Mouse (Mus musculus) liver, embryonic 14.5 days (tissue): ENCODE measurements around the gene Mtmr14. TPM values are rescaled to one million over a fixed set of nuclear protein-coding genes. Genes with fewer than 3 reads are reported as not detected.

Experiments
- ATAC-seq: fragments of 200-750 bp; cut with Nextera tagmentation; 2 replicates; pipeline ENCODE4 v1.8.0; 2017; ENCODE audit warnings: moderate number of reproducible peaks, mild to moderate bottlenecking, moderate library complexity; ENCODE audit not compliant: insufficient read depth
- DNase-seq, 3 experiments: peaks; one replicate each; pipeline ENCODE4 v3.0.0-alpha.2; 2012 to 2013; ENCODE audit warnings: low read depth in 3 of 3, low spot score in 3 of 3
- H3K27ac ChIP-seq: fragments of 300-500 bp; sonication (generic); 2 replicates; pipeline ENCODE4 v1.5.1; 2014; ENCODE audit warnings: moderate library complexity, mild to moderate bottlenecking, control low read depth, inconsistent platforms
- H3K27me3 ChIP-seq: fragments of 300-500 bp; sonication (generic); 2 replicates; pipeline ENCODE4 v1.6.1; 2014; ENCODE audit warnings: mild to moderate bottlenecking, low read length, moderate library complexity; ENCODE audit not compliant: control insufficient read depth, insufficient read depth
- H3K36me3 ChIP-seq: fragments of 300-500 bp; sonication (generic); replicated peaks from 2 replicates; pipeline ENCODE4 v1.6.1; 2014; ENCODE audit warnings: low read depth; ENCODE audit not compliant: control insufficient read depth, insufficient read depth
- H3K4me1 ChIP-seq, 2 experiments: fragments of 200-500 bp in 1 of 2; fragments of 300-500 bp in 1 of 2; sonication (generic) in 1 of 2; replicated peaks; 2 replicates each; pipeline ENCODE4 v1.6.1; 2012 to 2014; ENCODE audit warnings: antibody characterized with exemption in 1 of 2, inconsistent platforms in 1 of 2, low read length in 1 of 2; ENCODE audit not compliant: control insufficient read depth in 2 of 2, insufficient read depth in 2 of 2
- H3K4me2 ChIP-seq: fragments of 300-500 bp; sonication (generic); 2 replicates; pipeline ENCODE4 v1.6.1; 2014; ENCODE audit warnings: low read depth, mild to moderate bottlenecking, control low read depth, moderate library complexity
- H3K4me3 ChIP-seq, 2 experiments: fragments of 200-500 bp in 1 of 2; fragments of 300-500 bp in 1 of 2; sonication (generic) in 1 of 2; 2 replicates each; pipeline ENCODE4 v1.5.1; 2012 to 2014; ENCODE audit warnings: low read depth in 2 of 2, low read length in 2 of 2, mild to moderate bottlenecking in 2 of 2, control low read depth in 1 of 2, inconsistent platforms in 1 of 2, moderate library complexity in 1 of 2; ENCODE audit not compliant: insufficient read depth in 1 of 2
- H3K9ac ChIP-seq: fragments of 300-500 bp; sonication (generic); replicated peaks from 2 replicates; pipeline ENCODE4 v1.6.1; 2014; ENCODE audit warnings: mild to moderate bottlenecking, control low read depth, moderate library complexity
- H3K9me3 ChIP-seq: fragments of 300-500 bp; sonication (generic); 2 replicates; pipeline ENCODE4 v1.6.1; 2016; ENCODE audit warnings: low read length, mixed read lengths; ENCODE audit not compliant: control insufficient read depth
- CTCF ChIP-seq: IDR thresholded peaks from 2 replicates; pipeline ENCODE4 v1.5.1; 2016; ENCODE audit warnings: antibody characterized with exemption, low read depth, control low read depth
- EP300 ChIP-seq: IDR thresholded peaks from 2 replicates; pipeline ENCODE4 v1.6.1; 2016; ENCODE audit warnings: antibody characterized with exemption, low read depth
- WGBS: fragments of 180-500 bp; shearing (Covaris S2); extraction: QIAGEN DNeasy Blood & Tissue Kit; methylation state at CpG from one replicate; pipeline ENCODE4 v1.1.7; 2014; ENCODE audit not compliant: insufficient replicate concordance; 5-methylcytosine and 5-hydroxymethylcytosine counted together
- polyA plus RNA-seq, 2 experiments: library from polyadenylated mRNA; depleted of rRNA in 1 of 2; stranded (reverse) in 1 of 2; unstranded in 1 of 2; fragments of >200 nt; fragmentation: Nextera tagmentation in 1 of 2; extraction: Ambion mirVana in 1 of 2; gene quantifications; 2 replicates each; pipeline versions ENCODE4 v1.2.1 to v1.2.3; 2012 to 2014

The Mtmr14 gene
- polyA plus RNA-seq, 2 experiments, result 11.6 to 16.0 TPM

DNA sequence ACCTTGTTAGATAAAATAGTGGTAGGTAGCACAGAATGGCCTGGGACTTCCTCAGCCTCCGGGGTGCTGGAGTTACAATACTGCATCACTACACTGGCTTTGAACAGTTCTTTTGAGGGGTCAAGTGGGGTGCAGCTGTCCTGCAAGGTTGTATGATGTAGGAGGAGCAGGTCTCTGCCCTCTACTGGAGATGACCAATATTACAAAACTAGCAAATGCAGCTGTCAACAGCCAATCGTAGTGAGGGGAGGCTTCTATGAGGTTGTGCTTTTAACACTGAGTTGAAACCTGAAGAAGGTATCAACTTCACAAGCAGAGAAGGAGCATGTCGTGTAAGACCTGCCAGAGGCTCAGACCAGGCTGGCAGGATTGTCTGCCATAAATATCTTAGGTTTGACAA lies 64.6 kb downstream of the Mtmr14 start:
- no peak for TF ChIP-seq EP300
- TF ChIP-seq CTCF, result peak; percentile 57
- DNase-seq, result no peak
- no peak overlapping the region for H3K27ac ChIP-seq
- WGBS, result 14% methylated on average over 3 of the region's 3 CpGs
- no peak overlapping the region for H3K4me2 ChIP-seq
- no peaks in the 10 kb centered on the region for H3K9me3 ChIP-seq
- no peaks in the 10 kb centered on the region for H3K36me3 ChIP-seq
- no peak overlapping the region for H3K9ac ChIP-seq
- peaks cover 4 to 8% of the 10 kb centered on the region in 2 experiments for H3K4me1 ChIP-seq
- no peak for ATAC-seq
- no peak overlapping the region for H3K4me3 ChIP-seq
- no peaks in the 10 kb centered on the region for H3K27me3 ChIP-seq

DNA sequence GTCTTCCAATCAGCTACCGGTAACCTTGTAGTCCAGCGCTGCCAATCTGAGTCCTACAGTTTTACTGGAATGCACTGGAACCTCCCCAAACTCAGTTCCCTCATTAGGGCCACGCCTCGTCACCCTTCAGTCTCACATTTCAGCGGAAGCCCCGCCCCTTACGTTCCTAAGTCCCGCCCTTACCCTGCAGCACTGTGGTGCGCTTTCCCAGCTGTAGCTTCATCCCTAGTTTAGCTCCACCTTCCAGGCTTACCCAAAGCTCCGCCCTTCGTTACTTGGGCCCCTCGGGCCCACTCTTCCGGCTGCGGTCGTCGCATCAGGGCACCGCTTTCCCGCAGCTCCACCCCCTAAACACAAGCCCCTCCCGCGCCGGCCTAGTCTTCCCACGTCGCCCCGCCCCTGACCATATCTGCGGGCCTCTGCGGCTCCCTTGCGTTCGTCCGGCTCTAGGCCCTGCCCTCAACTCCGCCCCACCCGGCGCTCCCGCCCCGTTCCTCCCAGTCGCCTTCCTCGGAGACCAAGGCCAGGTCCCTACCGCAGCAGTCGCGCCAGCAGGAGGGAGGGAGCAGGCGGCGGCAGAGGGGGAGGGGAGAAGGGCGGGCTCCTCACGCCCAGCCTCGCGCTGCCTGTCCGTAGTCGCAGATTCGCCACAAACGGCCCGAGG lies 68.8 kb downstream of the Mtmr14 start:
- WGBS, result under 1% methylated on average over 50 of the region's 50 CpGs
- Histone ChIP-seq H3K27ac (peak overlapping the region; percentile 96), H3K9ac (peak overlapping the region; percentile 98), H3K27me3 (no peaks in the 10 kb centered on the region), H3K36me3 (peaks cover 13% of the 10 kb centered on the region), H3K4me3 (peak overlapping the region; percentile 85 to 98), H3K9me3 (no peaks in the 10 kb centered on the region), H3K4me2 (peak overlapping the region; percentile 86), H3K4me1 (peaks cover 12 to 13% of the 10 kb centered on the region in 2 experiments)
- ATAC-seq (peak; percentile 94), DNase-seq (peak; percentile 97 to 99 (median 97))
- TF ChIP-seq CTCF (no peak), EP300 (peak; percentile 47; the same call in 1 of the 2 replicates)

DNA sequence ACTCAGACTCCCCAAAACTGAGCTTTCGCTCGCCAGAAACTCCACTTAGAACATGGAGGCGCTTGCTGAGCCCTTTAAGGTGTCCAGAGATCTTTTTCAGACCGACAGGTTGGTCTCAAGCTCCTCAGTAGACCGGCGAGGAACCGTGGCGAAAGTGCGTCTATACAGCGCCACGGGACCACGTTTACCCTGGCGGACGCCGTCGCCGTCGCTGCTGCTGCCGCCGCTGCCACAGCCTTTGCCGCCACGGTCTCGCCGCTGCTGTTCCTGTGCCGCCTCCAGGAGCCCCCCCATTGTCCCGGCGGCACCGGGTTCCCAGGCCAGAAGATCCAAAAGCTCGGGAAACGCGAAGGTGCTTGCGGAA lies 69.3 kb downstream of the Mtmr14 start, which contains the start of gene Brpf1:
Gene Brpf1, plus strand, starts transcription at position 152 of the 364 bp plus-strand sequence.
- Histone ChIP-seq H3K9me3 (no peaks in the 10 kb centered on the region), H3K4me2 (peak within 1 kb of the TSS; percentile 86), H3K9ac (peak within 1 kb of the TSS; percentile 98), H3K27me3 (no peaks in the 10 kb centered on the region), H3K36me3 (peaks cover 13% of the 10 kb centered on the region), H3K4me3 (peak within 1 kb of the TSS; percentile 85 to 98), H3K27ac (peak within 1 kb of the TSS; percentile 96), H3K4me1 (peaks cover 12 to 13% of the 10 kb centered on the region in 2 experiments)
- TF ChIP-seq CTCF (0 out of 2 replicates have a peak, but pooled peaks have one; percentile 16), EP300 (no peak)
- peak; percentile 62 for ATAC-seq
- no peak for DNase-seq
- under 1% methylated on average over 32 of the region's 32 CpGs for WGBS

DNA sequence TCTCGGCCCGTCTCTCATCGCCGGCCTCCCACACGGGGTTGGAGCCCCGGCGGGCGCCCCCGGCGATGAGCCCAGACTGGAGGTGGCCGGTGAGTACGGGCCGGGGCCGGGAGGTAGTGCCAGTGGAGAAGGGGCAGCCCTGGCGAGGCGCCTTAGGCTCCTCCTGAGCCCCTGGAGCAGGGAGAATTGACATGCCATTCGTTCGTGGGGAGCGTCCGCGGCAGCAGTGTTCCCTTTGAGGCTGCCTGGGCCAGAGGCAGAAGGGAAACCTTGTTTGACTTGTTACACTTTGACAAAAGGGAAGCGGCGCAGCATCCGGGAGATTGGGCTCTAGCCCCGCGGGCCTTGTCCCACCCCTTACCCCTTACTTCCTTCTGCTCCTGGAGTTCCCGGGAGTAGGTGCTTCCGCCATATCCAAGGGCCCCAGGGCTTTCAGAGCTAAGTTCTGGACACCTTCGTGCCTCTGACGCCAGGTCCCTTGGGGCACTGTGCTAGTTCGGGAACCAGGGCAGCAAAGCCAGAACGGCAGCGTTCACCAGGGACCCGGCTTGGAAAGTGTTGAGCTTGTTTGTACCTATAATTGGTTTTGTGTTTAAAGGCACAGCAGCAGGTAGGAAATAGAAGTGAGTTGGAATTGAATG lies 70.0 kb downstream of the Mtmr14 start:
- DNase-seq (no peak), ATAC-seq (no peak)
- peaks cover 14% of the 10 kb centered on the region for H3K36me3 ChIP-seq
- H3K4me2 ChIP-seq, result peak overlapping the region; percentile 86
- peak overlapping the region; percentile 98 for H3K9ac ChIP-seq
- peak overlapping the region; percentile 96 for H3K27ac ChIP-seq
- peak overlapping the region; percentile 85 to 98 for H3K4me3 ChIP-seq
- no peaks in the 10 kb centered on the region for H3K27me3 ChIP-seq
- no peaks in the 10 kb centered on the region for H3K9me3 ChIP-seq
- under 1% methylated on average over 34 of the region's 34 CpGs for WGBS
- H3K4me1 ChIP-seq, result peaks cover 12 to 13% of the 10 kb centered on the region in 2 experiments
- TF ChIP-seq CTCF, result no peak
- TF ChIP-seq EP300, result no peak

DNA sequence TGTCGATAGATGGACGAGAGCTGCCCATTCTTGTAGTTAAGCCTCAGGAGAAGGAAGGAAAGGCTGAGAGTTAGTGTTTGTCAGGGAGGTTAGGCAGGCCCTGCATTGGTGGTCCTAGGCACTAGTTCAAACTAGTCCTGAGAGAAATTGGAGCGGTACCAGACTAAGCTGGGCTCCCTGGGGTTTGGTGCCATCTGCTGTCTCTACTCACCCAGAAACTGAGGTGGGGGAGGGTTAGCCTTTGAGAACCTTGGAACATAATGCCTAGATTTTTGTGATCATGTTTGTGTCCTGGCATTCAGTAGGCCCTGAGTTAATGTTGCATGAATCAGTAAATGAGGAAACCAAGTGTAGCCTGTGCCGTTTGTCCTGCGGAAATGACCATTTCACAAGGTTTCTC lies 70.5 kb downstream of the Mtmr14 start:
- Histone ChIP-seq H3K36me3 (peaks cover 20% of the 10 kb centered on the region), H3K9me3 (no peaks in the 10 kb centered on the region), H3K4me3 (peak overlapping the region; percentile 85 to 98), H3K27ac (peak overlapping the region; percentile 18), H3K4me1 (peaks cover 12 to 13% of the 10 kb centered on the region in 2 experiments), H3K27me3 (no peaks in the 10 kb centered on the region), H3K4me2 (peak overlapping the region; percentile 86), H3K9ac (peak overlapping the region; percentile 98)
- no peak for ATAC-seq
- TF ChIP-seq CTCF, result peak; percentile 57
- TF ChIP-seq EP300, result no peak
- WGBS, result 17% methylated on average over 5 of the region's 5 CpGs
- DNase-seq, result peak in 1 of 3 experiments; percentile 41
